Mouse (Mus musculus): Measurements from ENCODE around the gene Ldb3.

GRCm38 (mm10) chr14:34502475-34503324, 85.8 kb downstream of the Ldb3 start:
- no peak for TF ChIP-seq CTCF (IDR thresholded peaks at IDR 0.05; ENCODE audit: control insufficient read depth, insufficient read depth, insufficient replicate concordance, low read depth, low read length)
- no peak; the same call in none of the 2 replicates for TF ChIP-seq POLR2A (IDR thresholded peaks at IDR 0.05; ENCODE audit: control insufficient read depth, low read depth, low read length)

All from testis, adult 2 months (tissue).